Mouse (Mus musculus): ENCODE results near the gene Coro1a. TPM values are rescaled to one million over a fixed set of nuclear protein-coding genes. Genes with fewer than 3 reads are reported as not detected.

The Coro1a gene
- polyA plus RNA-seq, 1 experiment from 2014 or later: 37.7 TPM

GRCm38 (mm10) chr7:126653991-126654390, 53.6 kb downstream of the Coro1a start:
- H3K4me2 ChIP-seq (ENCODE audit: low read depth, severe bottlenecking): no peak overlapping the region
- no peaks in the 10 kb centered on the region for H3K27me3 ChIP-seq (ENCODE audit: control insufficient read depth, insufficient read depth, low read length)
- no peak overlapping the region for H3K27ac ChIP-seq (replicated peaks; ENCODE audit: low read depth, low read length)
- H3K4me3 ChIP-seq (ENCODE audit: low read depth, low read length): no peak overlapping the region
- H3K9me3 ChIP-seq (ENCODE audit: control insufficient read depth, low read length): no peaks in the 10 kb centered on the region
- WGBS: 83% methylated on average over 2 of the region's 2 CpGs
- no peak for ATAC-seq (ENCODE audit: insufficient number of reproducible peaks, low FRiP score, low TSS enrichment, low read depth)
- H3K36me3 ChIP-seq (ENCODE audit: control insufficient read depth, insufficient read depth, low read length): no peaks in the 10 kb centered on the region
- no peak overlapping the region for H3K9ac ChIP-seq (ENCODE audit: low read length)
- DNase-seq (ENCODE audit: low spot score): no peak
- peaks cover 4% of the 10 kb centered on the region; the same call in 1 of the 2 replicates for H3K4me1 ChIP-seq (ENCODE audit: control insufficient read depth, insufficient read depth, low read length)

GRCm38 (mm10) chr7:126650852-126651251, 56.7 kb downstream of the Coro1a start:
- no peak overlapping the region for H3K4me2 ChIP-seq (ENCODE audit: low read depth, severe bottlenecking)
- 67% methylated on average over 2 of the region's 2 CpGs for WGBS
- no peak for ATAC-seq (ENCODE audit: insufficient number of reproducible peaks, low FRiP score, low TSS enrichment, low read depth)
- H3K36me3 ChIP-seq (ENCODE audit: control insufficient read depth, insufficient read depth, low read length): no peaks in the 10 kb centered on the region
- peaks cover 4% of the 10 kb centered on the region; the same call in 1 of the 2 replicates for H3K4me1 ChIP-seq (ENCODE audit: control insufficient read depth, insufficient read depth, low read length)
- H3K9ac ChIP-seq (ENCODE audit: low read length): no peak overlapping the region
- no peak for DNase-seq (ENCODE audit: low spot score)
- no peaks in the 10 kb centered on the region for H3K27me3 ChIP-seq (ENCODE audit: control insufficient read depth, insufficient read depth, low read length)
- H3K4me3 ChIP-seq (ENCODE audit: low read depth, low read length): no peak overlapping the region
- H3K9me3 ChIP-seq (ENCODE audit: control insufficient read depth, low read length): no peaks in the 10 kb centered on the region
- H3K27ac ChIP-seq (replicated peaks; ENCODE audit: low read depth, low read length): no peak overlapping the region

Other genes with a start within 250 kb of the Coro1a start
- 16.0 and 18.8 TPM in 2 replicates for gene Atp2a1, start 244.7 kb downstream of the Coro1a start, polyA plus RNA-seq (2014; fragmentation: Nextera tagmentation; extraction: Ambion mirVana)
- 50.7 and 51.3 TPM in 2 replicates for gene Sh2b1, start 232.4 kb downstream of the Coro1a start, polyA plus RNA-seq (2014; fragmentation: Nextera tagmentation; extraction: Ambion mirVana)
- 165 and 170 TPM in 2 replicates for gene Tufm, start 220.4 kb downstream of the Coro1a start, polyA plus RNA-seq (2014; fragmentation: Nextera tagmentation; extraction: Ambion mirVana)
- 62.0 and 66.3 TPM in 2 replicates for gene Atxn2l, start 204.3 kb downstream of the Coro1a start, polyA plus RNA-seq (2014; fragmentation: Nextera tagmentation; extraction: Ambion mirVana)
- 195 and 204 TPM in 2 replicates for gene Eif3c, start 141.4 kb downstream of the Coro1a start, polyA plus RNA-seq (2014; fragmentation: Nextera tagmentation; extraction: Ambion mirVana)
- 0.34 and 0.61 TPM in 2 replicates for gene Apobr, start 122.8 kb downstream of the Coro1a start, polyA plus RNA-seq (2014; fragmentation: Nextera tagmentation; extraction: Ambion mirVana)
- 27.9 and 33.6 TPM in 2 replicates for gene Cln3, start 122.0 kb downstream of the Coro1a start, polyA plus RNA-seq (2014; fragmentation: Nextera tagmentation; extraction: Ambion mirVana)
- not detected in 2 replicates for gene Il27, start 112.8 kb downstream of the Coro1a start, polyA plus RNA-seq (2014; fragmentation: Nextera tagmentation; extraction: Ambion mirVana)
- gene Nupr1, start 76.9 kb downstream of the Coro1a start, polyA plus RNA-seq (2014; fragmentation: Nextera tagmentation; extraction: Ambion mirVana): 0.31 and 1.3 TPM in 2 replicates
- gene Sgf29, start 58.5 kb downstream of the Coro1a start, polyA plus RNA-seq (2014; fragmentation: Nextera tagmentation; extraction: Ambion mirVana): 61.9 and 65.6 TPM in 2 replicates
- 0.23 and 0.47 TPM in 2 replicates for gene Sult1a1, start 31.4 kb downstream of the Coro1a start, polyA plus RNA-seq (2014; fragmentation: Nextera tagmentation; extraction: Ambion mirVana)
- 152 and 160 TPM in 2 replicates for gene Bola2, start 12.4 kb downstream of the Coro1a start, polyA plus RNA-seq (2014; fragmentation: Nextera tagmentation; extraction: Ambion mirVana)
- gene Slx1b, start 12.0 kb downstream of the Coro1a start, polyA plus RNA-seq (2014; fragmentation: Nextera tagmentation; extraction: Ambion mirVana): 8.8 and 9.3 TPM in 2 replicates
- 35.4 and 37.4 TPM in 2 replicates for gene Mapk3, start 51.8 kb upstream of the Coro1a start, polyA plus RNA-seq (2014; fragmentation: Nextera tagmentation; extraction: Ambion mirVana)
- gene Gdpd3, start 58.5 kb upstream of the Coro1a start, polyA plus RNA-seq (2014; fragmentation: Nextera tagmentation; extraction: Ambion mirVana): 1.7 and 2.4 TPM in 2 replicates
- 97.8 and 112 TPM in 2 replicates for gene Ypel3, start 69.2 kb upstream of the Coro1a start, polyA plus RNA-seq (2014; fragmentation: Nextera tagmentation; extraction: Ambion mirVana)
- 0.45 and 0.67 TPM in 2 replicates for gene Tbx6, start 73.7 kb upstream of the Coro1a start, polyA plus RNA-seq (2014; fragmentation: Nextera tagmentation; extraction: Ambion mirVana)
- gene Ppp4c, start 84.7 kb upstream of the Coro1a start, polyA plus RNA-seq (2014; fragmentation: Nextera tagmentation; extraction: Ambion mirVana): 400 and 426 TPM in 2 replicates
- gene Fam57b, start 89.9 kb upstream of the Coro1a start, polyA plus RNA-seq (2014; fragmentation: Nextera tagmentation; extraction: Ambion mirVana): not detected in 2 replicates
- not detected in 2 replicates for gene 4930451I11Rik, start 123.9 kb upstream of the Coro1a start, polyA plus RNA-seq (2014; fragmentation: Nextera tagmentation; extraction: Ambion mirVana)
- 0.85 and 1.5 TPM in 2 replicates for gene Doc2a, start 139.6 kb upstream of the Coro1a start, polyA plus RNA-seq (2014; fragmentation: Nextera tagmentation; extraction: Ambion mirVana)
- gene Hirip3, start 154.2 kb upstream of the Coro1a start, polyA plus RNA-seq (2014; fragmentation: Nextera tagmentation; extraction: Ambion mirVana): 25.9 and 29.4 TPM in 2 replicates
- 117 and 118 TPM in 2 replicates for gene Ino80e, start 154.6 kb upstream of the Coro1a start, polyA plus RNA-seq (2014; fragmentation: Nextera tagmentation; extraction: Ambion mirVana)
- 30.4 and 31.6 TPM in 2 replicates for gene Taok2, start 176.9 kb upstream of the Coro1a start, polyA plus RNA-seq (2014; fragmentation: Nextera tagmentation; extraction: Ambion mirVana)
- gene Tmem219, start 215.1 kb upstream of the Coro1a start, polyA plus RNA-seq (2014; fragmentation: Nextera tagmentation; extraction: Ambion mirVana): 14.1 and 16.5 TPM in 2 replicates
- 16.7 and 17.5 TPM in 2 replicates for gene Kctd13, start 221.1 kb upstream of the Coro1a start, polyA plus RNA-seq (2014; fragmentation: Nextera tagmentation; extraction: Ambion mirVana)
- gene Asphd1, start 241.8 kb upstream of the Coro1a start, polyA plus RNA-seq (2014; fragmentation: Nextera tagmentation; extraction: Ambion mirVana): 0.32 TPM in 1 of 2 replicates, not detected in the other
- gene Sez6l2, start 242.8 kb upstream of the Coro1a start, polyA plus RNA-seq (2014; fragmentation: Nextera tagmentation; extraction: Ambion mirVana): 0.16 and 0.26 TPM in 2 replicates